Mouse (Mus musculus) CH12.LX (cell line): ENCODE results near the gene Rgs12.

Experiments
- CTCF ChIP-seq, 2 experiments: IDR thresholded peaks in 1 of 2; conservative IDR thresholded peaks in 1 of 2; 2 replicates each; pipeline ENCODE4 v1.5.1; 2011 to 2012; ENCODE audit warnings: low read depth in 2 of 2, low read length in 2 of 2, improper control_type of control experiment in 1 of 2, inconsistent platforms in 1 of 2, mild to moderate bottlenecking in 1 of 2, moderate library complexity in 1 of 2
- ZC3H11A ChIP-seq: IDR thresholded peaks from 2 replicates; pipeline ENCODE4 v1.6.1; 2012; ENCODE audit warnings: low read depth, mild to moderate bottlenecking, inconsistent platforms, low read length, improper control_type of control experiment

DNA sequence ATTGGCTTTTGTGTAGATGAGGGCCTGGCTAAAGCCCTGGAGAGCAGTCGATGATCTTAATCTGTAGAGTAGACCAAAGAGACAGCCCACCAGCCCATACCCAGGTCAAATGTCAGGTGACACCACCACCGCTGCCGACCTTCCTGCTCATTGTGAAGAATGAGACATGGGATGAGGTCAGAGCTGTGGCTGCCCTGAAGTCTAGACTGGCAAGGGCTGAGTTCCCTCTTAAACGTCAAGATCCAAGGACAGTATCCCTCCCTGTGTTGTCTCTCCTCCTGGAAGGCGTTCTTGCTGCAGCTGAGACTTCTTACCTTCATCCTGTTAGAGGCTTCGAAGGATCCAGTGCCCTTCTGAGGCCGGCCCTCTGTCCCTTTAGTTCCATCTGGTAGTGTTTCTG, 6.9 kb downstream of the Rgs12 start:
- TF ChIP-seq ZC3H11A: no peak
- no peak for TF ChIP-seq CTCF (conservative IDR thresholded peaks at IDR 0.05 in 1 of 2, IDR thresholded peaks at IDR 0.05 in 1 of 2; ENCODE audit: low read depth in 2 of 2, low read length in 2 of 2)
